Mouse (Mus musculus): Measurements from ENCODE around the gene Gsdma2.
A peak's percentile ranks its signal among the peaks of the same experiment; 100 is the strongest.
"Not testable (repeated sequence)": the region's sequence is repeated elsewhere in the genome, so short reads cannot be mapped to it uniquely, and the experiment has no call there.

Gsdma2 gene

GRCm38 (mm10) chr11:98646459-98646858, at the start of gene Gsdma2:
Gene Gsdma2 (plus strand): TSS chr11:98646759.
- no peak for DNase-seq (ENCODE audit: low read depth, low spot score)

- peak; percentile 91 for DNase-seq (ENCODE audit: low read depth, low spot score)
These were observed 49.2 kb upstream of the Gsdma2 start for GRCm38 (mm10) chr11:98597363-98597762.

GRCm38 (mm10) chr11:98597991-98598390, 48.6 kb upstream of the Gsdma2 start, which contains the start of gene Lrrc3c:
Gene Lrrc3c (plus strand): TSS chr11:98598291.
- no peak for DNase-seq (ENCODE audit: low read depth, low spot score)

DNA sequence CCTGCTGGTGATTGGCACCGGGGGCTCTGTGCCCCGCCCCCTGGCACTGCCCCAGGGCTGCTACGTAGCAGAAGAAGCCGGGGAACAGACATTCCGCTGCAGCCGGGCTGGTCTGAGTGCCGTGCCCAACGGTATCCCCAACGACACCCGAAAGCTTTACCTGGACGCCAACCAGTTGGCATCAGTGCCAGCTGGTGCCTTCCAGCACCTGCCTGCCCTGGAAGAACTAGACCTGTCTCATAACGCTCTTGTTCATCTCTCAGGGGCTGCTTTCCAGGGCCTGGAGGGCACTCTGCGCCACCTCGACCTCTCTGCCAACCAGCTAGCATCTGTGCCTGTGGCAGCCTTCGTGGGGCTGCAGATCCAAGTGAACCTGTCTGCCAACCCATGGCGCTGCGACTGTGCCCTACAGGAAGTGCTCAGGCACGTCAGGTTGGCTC, 47.7 kb upstream of the Gsdma2 start:
- DNase-seq (ENCODE audit: low read depth, low spot score): no peak

DNA sequence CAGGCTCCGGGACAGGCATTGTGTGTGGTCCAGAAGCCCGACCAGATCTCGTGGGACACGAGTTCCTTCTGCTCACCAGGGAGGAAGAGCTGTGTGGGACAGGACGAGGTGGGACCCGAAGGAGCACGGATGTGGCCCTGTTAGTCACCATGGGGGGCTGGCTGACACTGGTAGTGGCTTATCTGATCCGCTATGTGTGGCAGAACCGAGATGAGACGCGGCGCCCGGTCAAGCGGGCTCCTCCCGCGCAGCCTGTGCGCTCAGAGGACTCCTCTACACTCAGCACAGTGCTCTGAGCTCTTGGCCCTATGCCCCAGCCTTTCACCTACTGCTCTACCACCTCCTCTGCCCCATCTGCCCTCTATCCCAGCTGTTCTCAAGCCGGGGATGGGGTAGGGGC, 47.3 kb upstream of the Gsdma2 start:
- no peak for DNase-seq (ENCODE audit: low read depth, low spot score)

DNA sequence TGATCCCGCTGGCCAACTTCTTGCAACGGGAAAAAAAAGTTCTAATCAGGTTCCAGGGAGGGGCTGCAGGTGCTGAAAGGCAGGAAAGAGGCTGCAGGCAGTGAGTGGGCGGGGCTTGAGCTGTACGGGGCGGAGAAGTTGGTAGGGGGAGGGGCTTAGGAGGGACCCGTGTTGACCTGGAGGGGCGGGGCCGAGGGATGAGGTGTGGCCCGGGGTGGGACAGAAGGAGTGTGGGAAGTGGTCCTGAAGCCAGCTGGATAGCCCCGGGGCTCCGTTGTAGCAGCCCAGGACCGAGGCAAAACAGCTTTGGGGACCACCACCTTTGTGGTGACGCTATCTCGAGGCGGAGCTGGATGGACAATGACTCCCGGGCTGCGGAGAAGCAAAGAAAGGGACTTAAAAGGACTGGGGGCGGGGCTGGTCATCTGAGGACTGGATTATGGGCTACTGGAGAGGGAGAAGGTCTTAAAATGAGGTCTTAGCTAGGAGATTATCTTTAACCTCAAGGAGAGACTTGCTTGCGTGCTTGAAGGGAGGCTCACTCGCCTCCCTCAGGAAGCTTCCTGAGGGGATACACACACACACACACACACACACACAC, 44.4 kb upstream of the Gsdma2 start:
- DNase-seq (ENCODE audit: low read depth, low spot score): peak; percentile 90

DNA sequence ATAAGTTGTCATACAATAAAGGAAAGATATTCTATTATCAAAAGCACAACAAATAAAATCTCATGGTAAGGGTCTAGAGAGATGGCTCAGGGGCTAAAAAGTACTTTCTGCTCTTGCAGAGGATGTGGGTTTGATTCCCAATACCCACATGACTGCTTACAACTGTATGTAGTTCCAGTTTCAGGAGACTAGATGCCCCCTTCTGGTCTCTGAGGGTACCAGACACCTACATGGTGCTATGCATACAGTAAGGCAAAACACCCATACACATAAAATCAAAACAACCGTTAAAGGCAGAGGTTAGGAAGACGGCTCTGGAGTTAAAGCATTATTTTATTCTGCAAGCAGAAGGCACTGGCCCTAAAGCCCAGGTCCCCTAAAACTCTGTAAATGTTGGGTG, 42.6 kb upstream of the Gsdma2 start:
- DNase-seq (ENCODE audit: low read depth, low spot score): no peak

DNA sequence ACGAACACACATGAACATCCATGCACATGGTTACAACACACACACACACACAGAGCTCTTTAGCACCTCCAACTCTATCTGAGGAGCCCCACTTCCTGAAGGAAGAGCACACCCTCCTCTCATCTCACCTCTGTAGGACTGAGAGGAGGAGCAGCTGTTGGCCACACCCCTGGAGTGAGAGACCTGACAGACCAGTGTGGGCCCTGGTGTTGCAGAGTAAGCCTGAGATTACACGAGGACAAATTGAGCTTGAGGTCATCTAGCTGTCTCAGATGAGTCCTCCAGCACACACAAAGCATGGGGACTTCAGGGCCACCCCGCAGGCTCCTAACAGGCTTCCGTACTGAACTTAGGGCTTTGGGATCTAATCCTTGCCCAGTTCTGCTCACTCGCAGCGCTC, 41.6 kb upstream of the Gsdma2 start:
- DNase-seq (ENCODE audit: low read depth, low spot score): not testable (repeated sequence)

DNA sequence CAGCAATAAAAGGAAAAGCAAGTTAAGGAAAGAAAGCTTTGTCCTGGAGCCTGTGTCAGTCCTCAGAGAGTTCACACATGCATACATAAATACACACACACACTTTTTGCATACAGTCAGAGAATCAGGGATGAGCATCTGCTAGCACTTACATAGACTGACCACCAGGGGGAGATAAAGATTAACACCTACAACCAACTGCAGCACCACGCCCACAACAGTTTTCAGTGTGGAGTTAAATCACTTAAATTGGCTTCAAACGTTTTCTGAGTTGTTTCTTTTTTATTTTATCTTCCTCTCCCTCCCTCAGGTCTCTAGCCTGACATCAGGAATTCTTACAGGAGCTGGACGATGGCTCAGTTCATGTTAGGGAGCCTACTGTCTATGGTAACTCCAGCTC, 39.8 kb upstream of the Gsdma2 start:
- DNase-seq (ENCODE audit: low read depth, low spot score): peak; percentile 71

DNA sequence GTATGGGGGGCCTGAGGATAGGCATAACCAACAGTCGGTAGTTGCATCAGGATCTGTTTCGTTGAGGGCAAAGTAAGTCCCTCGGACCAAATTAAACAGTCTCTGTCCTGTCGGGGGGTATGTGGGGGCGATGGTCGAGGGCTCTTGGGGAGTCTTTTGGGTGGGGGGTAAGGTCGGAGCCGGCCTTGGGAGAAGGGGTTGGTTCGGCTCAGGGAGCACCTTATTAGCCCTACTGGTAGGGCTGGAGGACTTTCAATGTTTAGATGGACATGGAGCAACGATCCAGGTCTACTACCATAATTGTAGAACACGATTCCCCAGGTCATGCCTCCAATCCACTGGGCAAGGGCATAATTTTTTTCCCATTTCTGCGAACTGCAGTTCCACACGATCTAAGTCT, 25.8 kb upstream of the Gsdma2 start:
- DNase-seq (ENCODE audit: low read depth, low spot score): no peak

- DNase-seq (ENCODE audit: low read depth, low spot score): not testable (repeated sequence)
These were observed 22.6 kb upstream of the Gsdma2 start for GRCm38 (mm10) chr11:98623981-98624380.

GRCm38 (mm10) chr11:98624381-98624780, 22.2 kb upstream of the Gsdma2 start:
- DNase-seq (ENCODE audit: low read depth, low spot score): not testable (repeated sequence)

GRCm38 (mm10) chr11:98625611-98626410, 20.7 kb upstream of the Gsdma2 start, which contains the start of the genes Gm12355 and Gsdma3:
Gene Gm12355 (minus strand): TSS chr11:98625661.
Gene Gsdma3 (plus strand): TSS chr11:98626360.
- DNase-seq (ENCODE audit: low read depth, low spot score): no peak

- no peak for DNase-seq (ENCODE audit: low read depth, low spot score)
These were observed 17.9 kb upstream of the Gsdma2 start for GRCm38 (mm10) chr11:98628706-98629105.

DNA sequence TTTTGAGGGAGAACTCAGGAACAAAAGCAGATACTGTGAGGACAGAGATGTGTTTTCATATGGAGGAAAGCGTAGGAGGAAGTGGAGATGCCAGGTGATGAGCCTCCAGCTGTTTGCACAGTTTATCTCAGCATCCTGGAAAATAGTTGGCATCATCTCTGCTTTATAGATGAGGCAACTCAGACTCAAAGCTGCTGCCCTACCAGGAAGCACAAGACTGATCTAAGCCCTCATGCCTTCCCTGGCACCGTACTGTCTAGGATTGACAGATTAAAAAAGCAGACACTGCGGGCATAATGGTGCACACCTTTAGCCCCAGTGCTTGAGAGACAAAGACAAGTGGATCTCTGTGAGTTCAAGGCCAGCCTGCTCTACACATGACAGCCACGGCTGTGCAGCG, 15.9 kb upstream of the Gsdma2 start:
- DNase-seq (ENCODE audit: low read depth, low spot score): no peak

- DNase-seq (ENCODE audit: low read depth, low spot score): peak; percentile 41
These were observed 11.1 kb upstream of the Gsdma2 start for GRCm38 (mm10) chr11:98635312-98635970.

DNA sequence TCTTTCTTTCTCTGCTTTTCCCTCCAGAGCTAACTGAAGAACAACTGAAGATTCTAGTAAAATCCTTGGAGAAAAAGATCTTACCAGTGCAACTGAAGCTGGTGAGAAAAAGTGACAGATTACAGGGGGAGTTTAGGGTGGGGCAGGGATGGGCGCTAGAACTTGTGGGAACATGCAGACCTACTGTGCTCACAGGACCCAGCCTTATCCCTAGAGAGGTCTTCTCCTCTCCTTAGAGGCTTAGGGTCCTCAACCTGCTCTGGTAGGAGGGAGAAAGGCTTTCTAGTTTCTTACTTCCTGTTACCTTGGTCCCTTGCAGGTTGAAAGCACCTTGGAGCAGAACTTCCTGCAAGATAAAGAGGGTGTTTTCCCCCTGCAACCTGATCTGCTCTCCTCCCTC, 9.1 kb upstream of the Gsdma2 start:
- no peak for DNase-seq (ENCODE audit: low read depth, low spot score)

- peak; percentile 16 for DNase-seq (ENCODE audit: low read depth, low spot score)
These were observed 6.5 kb upstream of the Gsdma2 start for GRCm38 (mm10) chr11:98640091-98640490.

GRCm38 (mm10) chr11:98644757-98645156, 1.8 kb upstream of the Gsdma2 start:
- no peak for DNase-seq (ENCODE audit: low read depth, low spot score)

- DNase-seq (ENCODE audit: low read depth, low spot score): no peak
These were observed 613 bp upstream of the Gsdma2 start for GRCm38 (mm10) chr11:98645946-98646345.

DNA sequence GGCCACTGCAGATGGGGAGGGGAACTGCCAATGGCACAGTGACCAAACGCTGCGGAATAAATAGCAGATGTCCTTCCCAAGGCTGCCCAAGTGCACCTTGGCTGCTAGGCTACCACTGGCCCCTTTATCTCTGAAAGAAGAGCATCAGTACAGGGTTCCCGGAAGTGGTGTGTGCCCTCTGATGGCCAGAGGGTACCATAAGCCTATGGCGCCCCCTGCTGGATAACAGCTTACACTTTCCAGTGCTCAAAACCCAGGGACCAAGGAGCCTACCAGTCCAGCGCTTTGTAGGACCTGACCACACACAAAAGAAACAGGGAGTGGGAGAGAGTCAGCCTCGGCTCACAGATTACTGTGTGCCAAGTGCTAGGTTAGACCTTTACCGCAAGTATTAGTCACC, 8.5 kb downstream of the Gsdma2 start:
- peak; percentile 74 for DNase-seq (ENCODE audit: low read depth, low spot score)

DNA sequence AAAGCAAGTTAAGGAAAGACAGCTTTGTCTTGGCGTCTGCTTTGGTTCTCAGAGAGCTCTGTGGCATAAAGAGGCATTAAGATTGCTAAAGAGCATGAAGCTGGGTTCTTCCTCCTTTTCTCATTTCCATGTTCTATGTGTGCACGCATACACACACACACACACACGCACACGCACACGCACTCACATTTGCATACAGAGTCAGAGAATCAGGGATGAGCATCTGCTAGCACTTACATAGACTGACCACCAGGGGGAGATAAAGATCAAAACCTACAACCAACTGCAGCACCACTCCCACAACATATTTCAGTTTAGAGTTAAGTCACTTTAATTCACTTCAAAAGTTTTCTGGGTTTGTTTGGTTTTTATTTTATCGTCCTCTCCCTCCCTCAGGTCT, 14.0 kb downstream of the Gsdma2 start:
- DNase-seq (ENCODE audit: low read depth, low spot score): peak; percentile 68

Data from R1 (cell line).